Mouse (Mus musculus): ENCODE measurements at regions not wholly inside any gene's neighbourhood (a gene's known extent, or its start where the extent isn't known, plus 50 kb on each side); places are given as distances from the start of the nearest gene placed in this dataset.
"Not testable (repeated sequence)": the region's sequence is repeated elsewhere in the genome, so short reads cannot be mapped to it uniquely, and the experiment has no call there.

DNA sequence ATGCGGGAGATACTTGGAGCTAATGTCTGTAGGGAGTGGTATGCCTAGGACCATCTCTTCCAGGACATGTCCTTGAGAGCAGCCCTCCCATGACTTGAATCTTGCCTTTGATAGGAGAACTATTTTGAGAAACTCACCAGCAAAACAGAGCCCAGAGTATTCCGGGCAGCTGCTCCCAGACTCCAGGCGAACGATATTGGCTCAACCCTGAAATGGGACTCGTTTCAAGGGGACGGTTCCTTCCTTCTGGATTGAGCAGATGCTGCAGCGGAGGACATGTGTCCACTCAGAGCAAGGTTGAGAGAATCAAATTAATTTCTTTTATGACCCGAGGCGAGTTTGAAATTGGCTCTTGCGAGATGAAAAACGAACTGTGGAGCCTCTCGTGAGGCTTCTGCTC, 105.7 kb downstream of the Nucb2 start:
- Histone ChIP-seq H3K36me3 (ENCODE audit: control insufficient read depth, insufficient read depth) (no peaks in the 10 kb centered on the region), H3K4me2 (ENCODE audit: low read depth, low read length) (no peak overlapping the region), H3K27me3 (ENCODE audit: control insufficient read depth, insufficient read depth, low read depth, low read length) (no peaks in the 10 kb centered on the region), H3K9me3 (replicated peaks; ENCODE audit: control insufficient read depth, low read length) (no peaks in the 10 kb centered on the region), H3K4me3 (ENCODE audit: low read depth, low read length) (no peak overlapping the region), H3K4me1 (ENCODE audit: control insufficient read depth, low read depth, low read length) (no peaks in the 10 kb centered on the region), H3K9ac (ENCODE audit: low read depth, low read length) (no peak overlapping the region), H3K27ac (ENCODE audit: low read length) (no peak overlapping the region)
- ATAC-seq (ENCODE audit: low read depth): no peak
- 69% methylated on average over 12 of the region's 12 CpGs for WGBS (ENCODE audit: insufficient replicate concordance)

DNA sequence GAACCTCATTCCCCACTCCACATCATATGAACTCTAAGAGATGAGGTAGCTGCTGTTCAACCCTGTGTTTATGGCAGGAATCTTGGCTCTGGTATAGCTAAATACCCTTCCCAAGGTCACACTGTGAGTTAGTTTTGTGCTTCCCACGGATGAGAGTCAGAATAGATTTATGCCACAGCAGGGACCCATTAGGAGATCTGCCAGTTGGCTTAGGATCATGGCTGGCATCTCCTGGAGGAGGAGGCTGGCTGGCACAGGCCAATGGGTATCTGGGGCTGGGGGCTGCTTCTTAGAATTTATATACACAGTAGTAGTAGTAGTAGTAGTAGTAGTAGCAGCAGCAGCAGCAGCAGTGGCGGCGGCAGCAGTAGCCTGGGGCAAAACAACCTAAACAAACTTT, 111.8 kb downstream of the Nucb2 start:
- Histone ChIP-seq H3K27me3 (ENCODE audit: control insufficient read depth, insufficient read depth, low read depth, low read length) (no peaks in the 10 kb centered on the region), H3K36me3 (ENCODE audit: control insufficient read depth, insufficient read depth) (no peaks in the 10 kb centered on the region), H3K4me3 (ENCODE audit: low read depth, low read length) (no peak overlapping the region), H3K9me3 (replicated peaks; ENCODE audit: control insufficient read depth, low read length) (no peaks in the 10 kb centered on the region), H3K27ac (ENCODE audit: low read length) (no peak overlapping the region), H3K4me2 (ENCODE audit: low read depth, low read length) (no peak overlapping the region), H3K4me1 (ENCODE audit: control insufficient read depth, low read depth, low read length) (no peaks in the 10 kb centered on the region), H3K9ac (ENCODE audit: low read depth, low read length) (no peak overlapping the region)
- ATAC-seq (ENCODE audit: low read depth): no peak
- 63% methylated on average over 3 of the region's 3 CpGs for WGBS (ENCODE audit: insufficient replicate concordance)

GRCm38 (mm10) chr7:116619636-116620035, 115.5 kb downstream of the Nucb2 start:
- no peaks in the 10 kb centered on the region for H3K36me3 ChIP-seq (ENCODE audit: control insufficient read depth, insufficient read depth)
- WGBS (ENCODE audit: insufficient replicate concordance): 44% methylated on average over 2 of the region's 2 CpGs

DNA sequence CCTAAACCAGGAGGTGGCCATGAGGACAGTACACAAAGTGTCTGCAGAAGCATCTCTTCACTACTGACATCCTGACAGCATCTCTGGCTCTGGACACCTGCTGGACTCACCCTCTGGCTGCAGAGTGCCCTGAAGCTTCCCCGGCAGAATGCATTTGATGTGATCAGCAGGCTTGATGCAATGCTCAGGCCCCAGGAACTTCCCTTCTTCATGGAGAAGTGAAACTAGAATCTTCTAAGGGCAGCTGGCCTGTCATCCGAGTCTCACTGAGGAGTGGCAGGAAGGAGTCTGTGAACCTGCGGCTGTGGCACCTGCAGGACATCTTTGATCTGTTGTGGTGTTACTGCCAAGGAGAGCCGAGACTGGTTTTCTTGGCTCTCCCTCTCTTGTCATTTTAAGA, 116.2 kb downstream of the Nucb2 start:
- no peak for ATAC-seq (ENCODE audit: low read depth)

More at GRCm38 (mm10) chr7:116619636-116620035, 115.5 kb downstream of the Nucb2 start:
- Histone ChIP-seq H3K4me3 (ENCODE audit: low read depth, low read length) (no peak overlapping the region), H3K9me3 (replicated peaks; ENCODE audit: control insufficient read depth, low read length) (no peaks in the 10 kb centered on the region), H3K9ac (ENCODE audit: low read depth, low read length) (no peak overlapping the region), H3K27me3 (ENCODE audit: control insufficient read depth, insufficient read depth, low read depth, low read length) (no peaks in the 10 kb centered on the region), H3K27ac (ENCODE audit: low read length) (no peak overlapping the region), H3K4me2 (ENCODE audit: low read depth, low read length) (no peak overlapping the region), H3K4me1 (ENCODE audit: control insufficient read depth, low read depth, low read length) (no peaks in the 10 kb centered on the region)
- no peak for ATAC-seq (ENCODE audit: low read depth)

DNA sequence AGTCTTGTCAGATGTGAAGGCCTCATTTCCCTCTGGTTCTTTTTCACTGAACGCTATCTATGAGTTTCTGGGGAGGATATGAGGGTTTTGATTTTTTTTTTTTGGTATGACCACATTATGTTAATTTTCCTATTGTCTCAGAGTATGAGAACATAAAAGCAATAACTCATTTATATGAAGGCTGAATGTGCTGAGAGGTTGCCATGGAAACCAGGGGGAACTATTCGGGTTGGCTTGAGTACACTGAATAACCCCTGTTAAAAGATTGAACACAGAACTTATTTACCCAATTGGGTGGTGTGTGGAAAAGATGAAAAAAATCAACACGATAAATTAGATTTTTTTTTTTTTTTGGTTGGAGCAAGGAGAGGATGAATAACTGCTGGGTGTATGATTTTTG, 129.0 kb downstream of the Nucb2 start:
- no peak overlapping the region for H3K4me3 ChIP-seq (ENCODE audit: low read depth, low read length)
- no peak overlapping the region for H3K27ac ChIP-seq (ENCODE audit: low read length)
- no peaks in the 10 kb centered on the region for H3K9me3 ChIP-seq (replicated peaks; ENCODE audit: control insufficient read depth, low read length)
- no peak for ATAC-seq (ENCODE audit: low read depth)
- H3K4me2 ChIP-seq (ENCODE audit: low read depth, low read length): no peak overlapping the region
- no peaks in the 10 kb centered on the region for H3K27me3 ChIP-seq (ENCODE audit: control insufficient read depth, insufficient read depth, low read depth, low read length)
- 57% methylated on average over 3 of the region's 3 CpGs for whole genome bisulfite sequencing (ENCODE audit: insufficient replicate concordance)
- no peaks in the 10 kb centered on the region for H3K36me3 ChIP-seq (ENCODE audit: control insufficient read depth, insufficient read depth)
- no peaks in the 10 kb centered on the region for H3K4me1 ChIP-seq (ENCODE audit: control insufficient read depth, low read depth, low read length)
- no peak overlapping the region for H3K9ac ChIP-seq (ENCODE audit: low read depth, low read length)

More for the DNA sequence above, 116.2 kb downstream of the Nucb2 start:
- Histone ChIP-seq H3K4me1 (ENCODE audit: control insufficient read depth, low read depth, low read length) (no peaks in the 10 kb centered on the region), H3K27ac (ENCODE audit: low read length) (no peak overlapping the region), H3K4me2 (ENCODE audit: low read depth, low read length) (no peak overlapping the region), H3K4me3 (ENCODE audit: low read depth, low read length) (no peak overlapping the region), H3K9ac (ENCODE audit: low read depth, low read length) (no peak overlapping the region), H3K9me3 (replicated peaks; ENCODE audit: control insufficient read depth, low read length) (no peaks in the 10 kb centered on the region), H3K27me3 (ENCODE audit: control insufficient read depth, insufficient read depth, low read depth, low read length) (no peaks in the 10 kb centered on the region), H3K36me3 (ENCODE audit: control insufficient read depth, insufficient read depth) (no peaks in the 10 kb centered on the region)
- WGBS (ENCODE audit: insufficient replicate concordance): 26% methylated on average over 4 of the region's 4 CpGs

DNA sequence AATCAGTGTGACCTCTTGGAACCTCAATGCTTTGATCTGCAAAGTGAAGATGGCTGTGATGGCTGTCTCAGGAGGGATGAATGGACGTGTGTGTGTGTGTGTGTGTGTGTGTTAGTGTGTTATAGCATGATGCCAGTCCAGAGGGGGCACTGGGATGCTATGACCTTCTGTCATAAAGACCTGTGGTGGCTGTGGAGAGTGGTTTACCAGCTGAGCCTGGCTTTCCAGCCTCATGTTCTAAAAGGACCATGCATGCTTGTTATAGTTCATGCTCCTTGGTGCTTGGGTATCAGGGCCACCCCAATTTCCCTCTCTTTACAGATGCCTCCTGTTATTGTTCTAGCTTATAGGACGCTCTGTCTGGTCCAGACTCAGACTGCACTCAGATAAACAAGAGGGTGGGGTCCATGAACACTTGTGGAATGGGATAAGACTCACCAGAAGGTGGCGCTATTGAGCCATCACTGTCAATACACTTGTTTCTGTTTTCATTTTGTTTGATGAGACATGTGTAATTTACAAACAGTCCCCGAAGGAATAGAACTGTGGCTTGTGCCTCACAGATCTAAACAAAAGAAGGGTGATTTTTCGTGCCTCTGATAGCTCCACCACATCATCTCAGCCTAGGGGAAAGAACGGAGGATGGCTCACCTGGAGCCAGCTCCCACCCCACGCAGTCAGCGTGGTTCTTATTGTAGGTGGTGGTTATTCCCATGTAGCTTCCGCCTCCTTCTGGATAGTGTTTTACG, 140.9 kb downstream of the Nucb2 start:
- Histone ChIP-seq H3K4me1 (ENCODE audit: control insufficient read depth, low read depth, low read length) (no peaks in the 10 kb centered on the region), H3K4me3 (ENCODE audit: low read depth, low read length) (no peak overlapping the region), H3K9me3 (replicated peaks; ENCODE audit: control insufficient read depth, low read length) (no peaks in the 10 kb centered on the region), H3K27ac (ENCODE audit: low read length) (no peak overlapping the region), H3K27me3 (ENCODE audit: control insufficient read depth, insufficient read depth, low read depth, low read length) (no peaks in the 10 kb centered on the region), H3K36me3 (ENCODE audit: control insufficient read depth, insufficient read depth) (no peaks in the 10 kb centered on the region), H3K4me2 (ENCODE audit: low read depth, low read length) (no peak overlapping the region), H3K9ac (ENCODE audit: low read depth, low read length) (no peak overlapping the region)
- WGBS (ENCODE audit: insufficient replicate concordance): 42% methylated on average over 10 of the region's 10 CpGs
- ATAC-seq (ENCODE audit: low read depth): no peak

DNA sequence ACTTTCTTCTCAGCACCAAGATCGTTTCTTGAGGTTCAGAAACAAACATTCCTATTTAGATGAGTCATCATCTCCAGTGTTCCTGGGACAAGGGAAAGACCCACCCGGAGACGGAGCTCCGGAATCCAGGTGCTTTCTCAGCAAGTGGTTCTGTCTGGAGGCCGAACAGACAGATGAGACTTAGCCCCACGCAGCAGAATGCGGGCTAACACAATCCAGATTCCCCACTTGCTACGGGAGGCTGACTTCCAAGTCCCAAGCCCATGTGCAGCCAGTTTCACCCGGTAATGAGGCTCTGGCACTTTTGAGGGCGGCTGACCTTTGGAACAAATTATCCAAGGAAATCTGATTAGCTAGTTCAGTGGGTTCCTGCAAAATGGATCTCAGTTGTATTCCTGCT, 150.3 kb downstream of the Nucb2 start:
- Histone ChIP-seq H3K4me1 (ENCODE audit: control insufficient read depth, low read depth, low read length) (no peaks in the 10 kb centered on the region), H3K27me3 (ENCODE audit: control insufficient read depth, insufficient read depth, low read depth, low read length) (no peaks in the 10 kb centered on the region), H3K4me2 (ENCODE audit: low read depth, low read length) (no peak overlapping the region), H3K9me3 (replicated peaks; ENCODE audit: control insufficient read depth, low read length) (no peaks in the 10 kb centered on the region), H3K9ac (ENCODE audit: low read depth, low read length) (no peak overlapping the region), H3K4me3 (ENCODE audit: low read depth, low read length) (no peak overlapping the region), H3K27ac (ENCODE audit: low read length) (no peak overlapping the region), H3K36me3 (ENCODE audit: control insufficient read depth, insufficient read depth) (no peaks in the 10 kb centered on the region)
- 66% methylated on average over 10 of the region's 10 CpGs for WGBS (ENCODE audit: insufficient replicate concordance)
- no peak for ATAC-seq (ENCODE audit: low read depth)

DNA sequence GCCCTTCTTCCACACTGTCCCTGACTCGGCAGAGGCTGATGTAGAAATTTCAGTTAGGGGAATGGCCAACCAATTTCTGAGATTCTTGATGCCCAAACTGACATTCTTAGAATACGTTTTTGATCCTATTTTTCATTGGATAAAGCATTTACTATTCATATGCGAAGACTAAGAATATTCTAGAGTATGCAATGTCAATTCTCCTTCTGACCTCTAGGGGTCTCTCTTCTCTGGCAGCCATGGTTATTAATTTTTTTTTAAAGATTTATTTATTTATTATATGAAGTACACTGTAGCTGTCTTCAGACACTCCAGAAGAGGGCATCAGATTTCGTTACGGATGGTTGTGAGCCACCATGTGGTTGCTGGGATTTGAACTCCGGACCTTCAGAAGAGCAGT, 152.9 kb downstream of the Nucb2 start:
- not testable (repeated sequence) for H3K9ac ChIP-seq (ENCODE audit: low read depth, low read length); H3K9me3 ChIP-seq (replicated peaks; ENCODE audit: control insufficient read depth, low read length); H3K4me2 ChIP-seq (ENCODE audit: low read depth, low read length); ATAC-seq (ENCODE audit: low read depth); H3K36me3 ChIP-seq (ENCODE audit: control insufficient read depth, insufficient read depth); H3K27ac ChIP-seq (ENCODE audit: low read length); H3K4me3 ChIP-seq (ENCODE audit: low read depth, low read length); H3K4me1 ChIP-seq (ENCODE audit: control insufficient read depth, low read depth, low read length); H3K27me3 ChIP-seq (ENCODE audit: control insufficient read depth, insufficient read depth, low read depth, low read length)
- WGBS (ENCODE audit: insufficient replicate concordance): 66% methylated on average over 6 of the region's 6 CpGs

- 72% methylated on average over 15 of the region's 15 CpGs for WGBS (ENCODE audit: insufficient replicate concordance)
- Histone ChIP-seq H3K4me3 (ENCODE audit: low read depth, low read length) (no peak overlapping the region), H3K9me3 (replicated peaks; ENCODE audit: control insufficient read depth, low read length) (no peaks in the 10 kb centered on the region), H3K4me2 (ENCODE audit: low read depth, low read length) (no peak overlapping the region), H3K9ac (ENCODE audit: low read depth, low read length) (no peak overlapping the region), H3K27ac (ENCODE audit: low read length) (no peak overlapping the region), H3K36me3 (ENCODE audit: control insufficient read depth, insufficient read depth) (no peaks in the 10 kb centered on the region), H3K27me3 (ENCODE audit: control insufficient read depth, insufficient read depth, low read depth, low read length) (no peaks in the 10 kb centered on the region), H3K4me1 (ENCODE audit: control insufficient read depth, low read depth, low read length) (no peaks in the 10 kb centered on the region)
- no peak for ATAC-seq (ENCODE audit: low read depth)
These were observed 161.4 kb downstream of the Nucb2 start for GRCm38 (mm10) chr7:116665581-116665980.

All from liver, embryonic 16.5 days (tissue).